Mouse (Mus musculus) urinary bladder, adult 2 months (tissue): ENCODE measurements around the gene Rab3d. TPM values are rescaled to one million over a fixed set of nuclear protein-coding genes. Genes with fewer than 3 reads are reported as not detected.

Source experiments
- DNase-seq: peaks from one replicate; pipeline ENCODE4 v3.0.0; 2022; ENCODE audit warnings: low spot score
- polyA plus RNA-seq: library from polyadenylated mRNA; depleted of rRNA; stranded (reverse); fragments of >200 nt; gene quantifications from 2 replicates; pipeline ENCODE4 v1.2.3, GENCODE M21; 2012; rRNA removed

Gene Rab3d
- polyA plus RNA-seq: 54.4 and 59.9 TPM in 2 replicates

DNA sequence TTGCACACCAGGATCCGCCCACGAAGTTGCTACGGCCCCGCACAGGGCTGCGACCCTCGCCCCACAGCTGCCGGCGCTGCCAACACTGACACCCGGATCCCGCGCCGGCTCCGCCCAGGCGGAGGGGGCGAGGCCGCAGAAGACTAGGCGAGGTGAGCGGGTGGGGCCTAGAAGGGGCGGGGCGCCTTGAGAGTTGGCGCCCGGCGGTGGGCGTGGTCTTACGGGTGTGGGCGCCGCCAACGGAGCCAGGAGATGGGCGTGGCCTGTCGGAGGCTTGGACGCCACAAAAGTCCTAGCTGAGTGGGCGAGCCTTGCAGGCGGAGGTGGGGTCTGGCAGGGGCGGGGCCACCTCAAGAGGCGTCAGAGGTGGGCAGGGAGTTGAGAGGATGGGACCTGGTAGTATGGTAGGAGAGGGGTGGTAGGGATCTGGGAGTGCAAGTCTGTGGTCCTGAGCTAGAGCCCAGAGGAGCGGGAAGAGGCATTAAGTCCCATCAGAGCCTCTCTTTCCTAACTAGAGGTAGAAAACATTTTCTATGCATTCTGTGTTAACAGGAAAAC lies at the start of gene Rab3d:
Rab3d (minus strand) TSS at position 158 of the 558 bp plus-strand sequence.
- DNase-seq: peak; percentile 85

GRCm38 (mm10) chr9:21963417-21963816 lies 45.4 kb upstream of the Rab3d start, which contains the start of gene Epor:
Gene Epor, minus strand, starts transcription at chr9:21963506.
- no peak for DNase-seq

GRCm38 (mm10) chr9:21962416-21963059 lies 44.5 kb upstream of the Rab3d start:
- no peak for DNase-seq

GRCm38 (mm10) chr9:21962010-21962409 lies 44.0 kb upstream of the Rab3d start:
- no peak for DNase-seq

DNA sequence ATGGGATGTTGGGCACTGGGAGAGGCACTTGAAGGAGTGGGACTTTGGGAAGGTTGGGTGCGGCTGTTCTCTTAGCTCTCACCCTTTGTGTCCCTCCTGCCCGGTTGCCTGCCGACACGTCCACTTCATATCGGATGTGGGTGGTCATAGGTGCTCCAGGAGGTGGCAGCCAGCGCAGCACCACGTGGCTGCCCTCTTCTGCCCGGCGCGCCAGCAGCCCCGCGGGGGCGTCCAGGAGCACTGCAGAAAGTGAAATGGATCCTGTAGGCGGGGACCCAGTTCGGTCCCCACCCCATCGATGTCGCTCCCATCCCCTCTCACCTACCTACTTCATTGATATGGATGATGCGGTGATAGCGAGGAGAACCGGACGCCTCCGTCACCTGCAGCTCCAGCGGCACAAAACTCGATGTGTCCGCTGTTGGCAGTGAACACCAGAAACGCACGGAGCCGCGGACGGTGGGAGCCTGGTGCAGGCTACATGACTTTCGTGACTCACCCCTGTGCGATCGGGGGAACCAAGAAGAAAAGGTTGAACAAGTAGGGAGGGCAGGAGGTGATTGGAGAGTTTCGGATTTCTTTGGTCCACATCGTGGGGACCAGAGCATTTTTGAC lies 43.5 kb upstream of the Rab3d start:
- no peak for DNase-seq

DNA sequence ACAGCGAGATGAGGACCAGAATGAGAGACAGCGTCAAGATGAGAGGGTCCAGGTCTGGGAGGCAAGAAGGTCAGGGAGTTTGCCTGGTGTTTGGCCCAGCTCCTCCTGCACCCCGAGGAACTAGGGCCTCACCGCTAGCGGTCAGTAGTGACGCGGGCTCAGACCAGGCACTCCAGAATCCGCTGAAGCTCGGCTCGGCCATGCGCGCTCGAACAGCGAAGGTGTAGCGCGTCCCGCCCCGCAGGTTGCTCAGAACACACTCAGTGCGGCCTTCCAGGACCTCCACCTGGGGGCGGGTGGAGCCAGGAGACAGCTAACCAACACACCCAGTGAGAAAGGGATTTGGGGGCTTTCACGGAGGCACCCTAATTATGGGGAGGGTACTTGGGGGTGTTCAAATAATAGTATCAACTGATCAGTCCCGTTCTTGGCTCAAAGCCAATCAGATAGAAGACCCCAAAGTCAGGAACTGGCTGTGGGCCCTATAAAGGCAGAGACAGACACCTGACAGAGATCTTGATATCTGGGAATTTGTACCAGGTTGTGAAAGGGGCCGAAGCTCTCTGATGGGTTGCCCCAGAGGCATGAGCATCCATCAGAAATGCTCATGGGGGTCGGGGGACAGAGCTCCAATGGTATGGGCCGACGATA lies 42.7 kb upstream of the Rab3d start:
- DNase-seq: no peak

GRCm38 (mm10) chr9:21960135-21960534 lies 42.1 kb upstream of the Rab3d start:
- DNase-seq: no peak

- DNase-seq: no peak
Observed at GRCm38 (mm10) chr9:21959244-21959643, 41.3 kb upstream of the Rab3d start.

GRCm38 (mm10) chr9:21958372-21958771 lies 40.4 kb upstream of the Rab3d start:
- no peak for DNase-seq

DNA sequence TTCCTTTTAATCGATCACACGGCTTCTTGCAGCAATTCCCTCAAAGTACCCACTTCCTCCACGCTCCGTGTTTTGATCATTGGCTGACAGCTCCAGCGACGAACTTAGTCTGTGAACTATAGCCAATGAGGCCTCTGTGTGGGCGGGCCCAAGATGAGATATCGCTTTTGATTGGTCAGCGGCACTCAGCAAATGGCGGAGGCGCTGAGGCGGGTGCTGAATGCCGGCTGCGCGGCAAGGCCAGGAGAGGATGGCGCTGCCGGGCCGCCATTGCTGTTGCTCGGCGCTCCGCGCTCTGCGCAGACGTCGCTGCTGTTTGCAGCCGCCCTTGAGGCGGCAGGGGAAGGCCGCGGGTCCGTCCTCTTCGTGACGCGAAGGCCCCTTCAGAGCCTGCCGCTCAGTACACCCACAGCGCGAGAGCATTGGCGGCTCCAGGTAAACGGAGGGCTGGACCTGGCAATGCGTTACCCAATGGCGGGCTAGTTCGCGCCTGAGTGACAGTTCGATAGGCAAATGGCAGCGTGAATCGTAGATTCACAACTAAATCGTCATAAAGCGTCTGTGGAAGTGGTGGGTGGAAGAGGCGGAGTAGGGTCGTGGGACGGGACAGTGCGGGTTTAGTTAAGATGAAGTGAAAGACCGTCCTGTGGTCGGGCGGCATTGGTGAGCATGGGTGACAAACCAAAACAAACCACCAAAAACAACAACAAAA lies 37.7 kb upstream of the Rab3d start, which contains the start of gene Swsap1:
Swsap1 (plus strand) TSS at position 186 of the 712 bp plus-strand sequence.
- peak; percentile 98 for DNase-seq

DNA sequence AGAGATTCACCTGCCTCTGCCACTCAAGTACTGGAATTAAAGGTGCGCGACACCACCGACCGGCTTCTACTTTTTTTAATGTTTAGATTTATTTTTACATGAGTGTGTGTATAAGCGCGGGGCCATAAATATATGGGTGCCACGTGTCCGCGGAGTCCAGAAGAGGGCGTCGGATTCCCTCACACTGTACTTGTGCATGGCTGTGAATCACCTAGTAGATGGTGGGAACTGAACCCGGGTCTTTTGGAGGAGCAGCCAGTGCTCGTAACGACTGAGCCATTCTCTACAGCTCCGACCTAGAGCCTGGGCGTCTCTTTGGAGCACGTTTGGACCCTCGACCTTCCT lies 37.2 kb upstream of the Rab3d start:
- no peak for DNase-seq

DNA sequence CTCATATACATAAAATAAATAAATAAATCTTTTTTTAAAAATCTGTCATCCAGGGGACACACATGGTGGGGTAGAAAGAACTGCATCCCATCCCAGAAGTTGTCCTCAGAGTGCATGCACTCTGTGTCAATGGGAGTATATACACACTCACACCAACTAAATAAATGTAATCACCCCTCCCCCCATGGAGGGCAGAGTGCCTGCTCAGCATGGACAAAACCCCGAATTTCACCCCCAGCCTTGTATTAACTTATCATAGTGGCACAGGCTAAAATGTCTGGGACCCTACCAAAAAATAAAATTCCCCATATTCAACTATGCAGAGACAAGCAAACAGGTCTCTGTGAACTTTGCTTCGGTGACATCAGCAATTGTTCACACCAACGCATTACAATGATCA lies 36.6 kb upstream of the Rab3d start:
- DNase-seq: no peak

DNA sequence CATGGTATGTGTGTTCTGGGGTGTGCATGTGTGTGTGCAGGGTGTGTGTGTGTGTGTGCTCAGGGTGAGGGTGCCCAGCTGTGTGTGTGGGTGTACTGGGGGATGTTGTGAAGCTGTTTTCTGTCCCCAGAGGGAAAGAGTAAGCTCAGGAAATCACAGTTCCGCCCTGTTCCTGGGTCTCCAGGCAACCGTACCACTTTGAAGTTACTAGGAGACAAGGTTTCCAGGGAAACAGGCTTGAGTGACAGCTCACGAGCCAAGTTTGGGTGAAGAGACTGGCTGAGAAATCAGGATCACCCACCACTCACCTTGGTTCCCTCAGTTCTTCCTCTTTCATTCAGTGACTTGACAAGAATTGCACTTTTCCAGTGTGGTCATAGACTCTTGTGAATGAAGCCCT lies 35.6 kb upstream of the Rab3d start:
- no peak for DNase-seq

GRCm38 (mm10) chr9:21951977-21952376 lies 34.0 kb upstream of the Rab3d start:
- DNase-seq: no peak

DNA sequence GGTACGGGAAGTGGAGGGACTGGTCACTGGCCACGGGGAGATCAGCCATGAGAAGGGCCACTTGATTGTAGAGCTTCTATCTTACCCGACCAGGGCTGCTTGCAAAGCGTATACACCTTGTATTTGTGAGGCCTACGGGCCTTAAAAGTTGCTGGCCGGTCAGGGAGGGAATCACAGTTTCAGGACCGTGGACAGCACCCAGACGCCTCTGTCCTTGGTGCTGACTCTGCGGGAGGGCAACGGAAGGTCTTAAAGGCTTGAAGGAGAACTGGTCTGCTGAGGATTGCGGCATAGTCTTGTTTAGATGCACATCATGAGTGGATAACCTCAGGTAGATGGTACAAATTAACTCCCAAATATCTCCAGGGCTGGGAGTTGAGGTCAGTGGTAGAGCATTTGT lies 32.3 kb upstream of the Rab3d start:
- no peak for DNase-seq

DNA sequence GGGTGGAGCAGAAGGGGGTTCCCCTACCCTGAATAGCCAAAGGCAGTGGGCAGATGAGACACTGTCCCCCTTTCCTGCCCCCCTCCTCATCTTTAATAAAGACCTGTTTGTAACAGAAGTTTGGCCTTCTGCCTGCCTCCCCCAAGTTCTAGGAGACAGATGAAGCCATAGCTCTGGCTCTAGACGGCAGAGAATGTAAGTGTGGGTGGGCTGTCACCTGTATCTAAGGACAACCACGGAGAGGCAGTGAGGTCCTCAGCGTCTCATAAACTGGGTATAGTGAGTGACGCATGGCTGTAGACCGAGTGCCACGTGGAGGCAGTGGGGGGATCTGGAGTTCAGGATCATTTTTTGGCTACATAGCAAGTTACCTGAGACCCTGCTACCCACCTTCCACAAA lies 30.8 kb upstream of the Rab3d start:
- DNase-seq: no peak

DNA sequence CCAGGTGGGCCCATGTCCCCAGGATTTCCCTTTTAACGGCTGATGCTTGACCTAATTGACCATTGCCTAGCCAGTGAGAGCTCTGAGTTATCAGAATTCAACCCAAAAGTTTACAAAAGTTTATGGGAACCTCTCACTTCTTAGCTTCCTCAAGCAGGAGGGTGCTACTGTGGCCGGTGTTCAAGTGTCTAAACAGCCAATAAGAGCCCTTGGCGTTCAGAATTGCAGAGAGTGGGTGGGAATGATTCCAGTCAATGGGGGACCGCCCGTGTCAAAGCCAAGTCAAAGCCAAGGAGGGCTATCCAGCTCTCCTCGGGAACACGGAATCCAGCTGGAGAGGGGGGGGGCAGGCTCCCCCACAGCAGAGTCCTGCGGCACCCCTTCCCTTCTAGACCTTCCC lies 30.2 kb upstream of the Rab3d start:
- no peak for DNase-seq

DNA sequence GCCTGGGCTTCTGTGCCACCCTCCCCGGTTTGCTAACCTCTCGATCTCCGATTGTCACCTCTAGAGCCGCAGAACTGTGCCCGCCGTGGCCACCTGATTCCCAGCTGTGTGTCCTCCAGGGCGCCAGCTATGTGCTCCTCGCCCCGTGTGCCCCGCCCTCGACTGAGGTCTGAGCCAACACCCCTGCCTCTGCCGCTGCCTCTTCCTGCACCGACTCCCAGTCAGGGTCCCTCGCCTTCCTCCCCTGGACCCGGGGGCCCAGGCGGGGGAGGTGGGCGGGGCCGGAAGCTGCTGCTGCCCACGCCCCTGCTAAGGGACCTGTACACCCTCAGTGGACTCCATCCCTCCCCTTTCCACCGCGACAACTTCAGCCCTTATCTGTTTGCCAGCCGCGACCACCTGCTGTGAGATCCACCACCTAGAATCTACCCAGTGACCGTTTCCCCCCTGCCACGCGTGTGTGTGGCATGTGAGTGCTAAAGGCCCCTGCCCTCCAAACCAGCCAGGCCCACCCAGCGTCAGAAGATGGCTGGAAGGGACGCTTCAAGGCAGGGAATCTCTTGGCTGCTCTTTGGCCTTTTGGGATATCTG lies 29.6 kb upstream of the Rab3d start:
- no peak for DNase-seq

DNA sequence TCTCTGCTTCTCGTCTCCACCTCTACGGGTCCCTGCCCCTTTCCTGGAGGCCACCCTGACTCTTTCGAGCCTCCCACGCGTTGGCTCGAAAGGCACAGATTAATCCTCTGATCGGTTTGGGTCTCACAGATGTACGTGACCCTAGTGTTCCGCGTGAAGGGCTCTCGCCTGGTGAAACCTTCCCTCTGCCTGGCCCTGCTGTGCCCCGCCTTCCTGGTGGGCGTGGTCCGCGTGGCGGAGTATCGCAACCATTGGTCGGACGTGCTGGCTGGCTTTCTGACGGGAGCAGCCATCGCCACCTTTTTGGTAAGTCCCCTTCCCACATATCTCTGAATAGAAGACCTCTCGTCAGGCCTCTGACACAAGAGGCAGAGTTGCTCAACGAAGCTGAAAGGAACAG lies 26.3 kb upstream of the Rab3d start:
- no peak for DNase-seq

GRCm38 (mm10) chr9:21943638-21944037 lies 25.6 kb upstream of the Rab3d start:
- no peak for DNase-seq

GRCm38 (mm10) chr9:21943046-21943445 lies 25.1 kb upstream of the Rab3d start:
- DNase-seq: no peak
